Mouse (Mus musculus) megakaryocyte, embryonic 14.5 days (primary cell): ENCODE results near the gene Mpnd.

Source experiments
- FLI1 ChIP-seq: IDR thresholded peaks from 2 replicates; pipeline ENCODE4 v1.6.1; 2012; ENCODE audit warnings: low read length, inconsistent platforms, mixed read lengths
- GATA1 ChIP-seq: IDR thresholded peaks from 3 replicates; pipeline ENCODE4 v1.6.1; 2012; ENCODE audit warnings: mixed read lengths, low read length, inconsistent platforms, borderline replicate concordance

DNA sequence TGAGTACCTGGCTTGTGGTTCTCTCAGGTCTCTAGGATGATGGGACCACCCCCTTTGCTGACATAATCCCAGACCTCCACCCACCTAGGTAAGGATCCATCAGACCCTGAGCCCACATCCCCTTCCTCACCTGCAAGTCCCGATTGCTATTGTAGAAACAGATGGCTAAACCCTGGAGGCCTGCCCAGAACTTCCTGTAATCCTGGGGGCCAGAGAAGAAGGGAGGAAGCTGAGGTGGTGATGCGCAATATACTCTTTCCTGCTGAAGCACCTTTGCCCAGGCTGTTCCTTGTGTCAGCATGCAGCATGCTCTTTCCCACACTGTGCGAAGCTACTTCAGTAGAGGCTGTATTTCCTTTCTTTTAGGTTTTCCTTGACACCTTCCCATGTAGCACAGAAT is 2.5 kb upstream of the Mpnd start:
- no peak for TF ChIP-seq FLI1
- no peak for TF ChIP-seq GATA1
